ENCODE assay signal across 1 mouse cellular context in genomic region chr9:114517924-114518497, GRCm38 (mm10).
TF ChIP-seq lines count a peak whose summit lies in the region.

No protein-coding gene starts in this region.

TF ChIP-seq in MEL, 35 proteins besides CTCF, POLR2A, EP300 and RAD21 (continued from another document):
- no peak for TF ChIP-seq MYB (IDR thresholded peaks at IDR 0.05; ENCODE audit: low read depth, low read length)
- no peak for TF ChIP-seq ZC3H11A (IDR thresholded peaks at IDR 0.05; ENCODE audit: low read depth, low read length)
- no peak for TF ChIP-seq TAL1 (IDR thresholded peaks at IDR 0.05; ENCODE audit: low read length)
- no peak for TF ChIP-seq CHD1 (IDR thresholded peaks at IDR 0.05; ENCODE audit: low read depth, low read length)
- TF ChIP-seq KAT2A (conservative IDR thresholded peaks at IDR 0.05; ENCODE audit: low read depth, low read length): no peak
